Mouse (Mus musculus) 3134 (cell line): ENCODE data around the gene Ctss.
"Not testable (repeated sequence)": the region's sequence is repeated elsewhere in the genome, so short reads cannot be mapped to it uniquely, and the experiment has no call there.

Source experiments
- DNase-seq: peaks from one replicate; pipeline ENCODE4 v3.0.0-alpha.2; 2011; ENCODE audit warnings: low spot score; ENCODE audit not compliant: insufficient read length; ENCODE audit errors: extremely low read depth

Gene Ctss

GRCm38 (mm10) chr3:95531025-95531424 lies 4.4 kb downstream of the Ctss start:
- no peak for DNase-seq

GRCm38 (mm10) chr3:95533364-95533763 lies 6.8 kb downstream of the Ctss start:
- no peak for DNase-seq

GRCm38 (mm10) chr3:95534927-95535326 lies 8.3 kb downstream of the Ctss start:
- DNase-seq, result no peak

GRCm38 (mm10) chr3:95538936-95539335 lies 12.3 kb downstream of the Ctss start:
- DNase-seq, result no peak

GRCm38 (mm10) chr3:95539837-95540236 lies 13.3 kb downstream of the Ctss start:
- no peak for DNase-seq

GRCm38 (mm10) chr3:95541186-95541585 lies 14.6 kb downstream of the Ctss start:
- not testable (repeated sequence) for DNase-seq

- no peak for DNase-seq
These were observed 15.6 kb downstream of the Ctss start for GRCm38 (mm10) chr3:95542171-95542570.

- no peak for DNase-seq
These were observed 16.4 kb downstream of the Ctss start for GRCm38 (mm10) chr3:95542981-95543380.

GRCm38 (mm10) chr3:95550176-95550575 lies 23.6 kb downstream of the Ctss start:
- DNase-seq, result no peak

- no peak for DNase-seq
These were observed 27.4 kb downstream of the Ctss start for GRCm38 (mm10) chr3:95553986-95554385.

GRCm38 (mm10) chr3:95559437-95559836 lies 32.9 kb downstream of the Ctss start, which contains the start of gene Hormad1:
TSS of gene Hormad1 (plus strand) at chr3:95559677.
- peak; percentile 11 for DNase-seq

- DNase-seq, result no peak
These were observed 34.2 kb downstream of the Ctss start for GRCm38 (mm10) chr3:95560738-95561137.

GRCm38 (mm10) chr3:95561826-95562225 lies 35.2 kb downstream of the Ctss start:
- peak; percentile 12 for DNase-seq

- DNase-seq, result no peak
These were observed 43.0 kb downstream of the Ctss start for GRCm38 (mm10) chr3:95569585-95569984.

- DNase-seq, result no peak
These were observed 61.4 kb downstream of the Ctss start for GRCm38 (mm10) chr3:95587754-95588603.

- DNase-seq, result peak; percentile 88
These were observed 62.1 kb downstream of the Ctss start, which contains the start of gene Golph3l for GRCm38 (mm10) chr3:95588604-95589086. TSS of gene Golph3l (plus strand) at chr3:95588934.

- DNase-seq, result no peak
These were observed 72.1 kb downstream of the Ctss start for GRCm38 (mm10) chr3:95598734-95599133.

GRCm38 (mm10) chr3:95601287-95601686 lies 74.7 kb downstream of the Ctss start:
- DNase-seq, result no peak
